Comparison of ENCODE assay signal across 14 mouse cellular contexts in genomic region chr5:137212289-137212688, GRCm38 (mm10). TPM values are rescaled to one million over a fixed set of nuclear protein-coding genes. Genes with fewer than 3 reads are reported as not detected.
"Had no signal": no experiment of that assay in that cellular context is flagged by ENCODE, and none has a peak within 500 bp of the region (broad histone marks: within the 10 kb centered on the region; RNA-seq: fewer than 3 reads in every experiment).

Gene Muc3a, minus strand, starts transcription at chr5:137212389.

- H3K36me3 ChIP-seq: limb, embryonic 10.5 days; liver, embryonic 15.5 days; midbrain, embryonic 12.5 days had no signal

- H3K4me3 ChIP-seq: limb, embryonic 10.5 days; liver, embryonic 15.5 days; midbrain, embryonic 12.5 days had no signal

- DNase-seq: kidney, adult 8-10 months; kidney, postnatal 25 days; lung, adult 2 months; lung, postnatal 36 days; right cerebral cortex, adult 18-20 months; right cerebral cortex, postnatal 25 days; thymus, postnatal 14 days had no signal

- ATAC-seq: lung, postnatal 0 days; midbrain, embryonic 16.5 days had no signal

- H3K27ac ChIP-seq: limb, embryonic 10.5 days; liver, embryonic 15.5 days; midbrain, embryonic 12.5 days; stomach, postnatal 0 days had no signal

- H3K9ac ChIP-seq: liver, embryonic 15.5 days; midbrain, embryonic 12.5 days had no signal

- H3K4me1 ChIP-seq: midbrain, embryonic 12.5 days had no signal

- H3K9me3 ChIP-seq: limb, embryonic 10.5 days; liver, embryonic 15.5 days; midbrain, embryonic 12.5 days had no signal

- H3K4me2 ChIP-seq: liver, embryonic 11.5 days; liver, embryonic 15.5 days; midbrain, embryonic 12.5 days had no signal

RNA-seq across cellular contexts. Expression of gene Muc3a, which starts in this region (rescaled TPM):
- polyA plus RNA-seq: limb, embryonic 10.5 days; liver, embryonic 11.5 days; lung, postnatal 0 days had no signal
